Mouse (Mus musculus) spleen, adult 12 weeks (tissue): ENCODE data around the gene Psmd13.
A peak's percentile ranks its signal among the peaks of the same experiment; 100 is the strongest.

Source experiments
- DNase-seq: peaks from one replicate; pipeline ENCODE4 v3.0.0; 2022; ENCODE audit warnings: low spot score

Psmd13 gene

GRCm38 (mm10) chr7:140907131-140907530, 25.4 kb downstream of the Psmd13 start:
- DNase-seq, result no peak

- DNase-seq, result no peak
These were observed 25.9 kb downstream of the Psmd13 start for GRCm38 (mm10) chr7:140907697-140908096.

- DNase-seq, result no peak
These were observed 26.4 kb downstream of the Psmd13 start for GRCm38 (mm10) chr7:140908181-140908580.

- peak; percentile 45 for DNase-seq
These were observed 26.9 kb downstream of the Psmd13 start for GRCm38 (mm10) chr7:140908634-140909107.

GRCm38 (mm10) chr7:140912293-140912692, 30.5 kb downstream of the Psmd13 start:
- DNase-seq, result no peak

GRCm38 (mm10) chr7:140912846-140913482, 31.2 kb downstream of the Psmd13 start:
- no peak for DNase-seq

- no peak for DNase-seq
These were observed 32.4 kb downstream of the Psmd13 start for GRCm38 (mm10) chr7:140914031-140914690.

DNA sequence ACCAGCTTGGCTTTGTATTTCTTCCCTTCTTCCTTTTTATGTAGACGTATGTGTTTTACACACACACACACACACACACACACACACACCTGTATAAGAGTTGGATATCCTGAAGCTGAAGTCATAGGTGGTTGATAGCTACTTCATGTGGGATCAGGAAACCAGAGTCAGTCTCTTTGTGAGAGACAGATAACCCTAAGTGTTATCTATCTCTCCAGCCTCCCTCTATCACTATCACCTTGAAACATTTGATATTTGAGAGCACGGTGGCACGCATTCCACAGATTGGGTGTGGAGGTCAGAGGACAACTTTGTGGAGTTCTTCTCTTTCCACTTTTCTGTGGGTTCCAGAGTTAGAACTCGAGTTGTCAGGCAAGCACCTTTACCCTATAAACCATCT, 38.1 kb downstream of the Psmd13 start:
- no peak for DNase-seq

- no peak for DNase-seq
These were observed 38.8 kb downstream of the Psmd13 start, which contains the start of gene Nlrp6 for GRCm38 (mm10) chr7:140920418-140921029. TSS of gene Nlrp6 (plus strand) at chr7:140920902.

DNA sequence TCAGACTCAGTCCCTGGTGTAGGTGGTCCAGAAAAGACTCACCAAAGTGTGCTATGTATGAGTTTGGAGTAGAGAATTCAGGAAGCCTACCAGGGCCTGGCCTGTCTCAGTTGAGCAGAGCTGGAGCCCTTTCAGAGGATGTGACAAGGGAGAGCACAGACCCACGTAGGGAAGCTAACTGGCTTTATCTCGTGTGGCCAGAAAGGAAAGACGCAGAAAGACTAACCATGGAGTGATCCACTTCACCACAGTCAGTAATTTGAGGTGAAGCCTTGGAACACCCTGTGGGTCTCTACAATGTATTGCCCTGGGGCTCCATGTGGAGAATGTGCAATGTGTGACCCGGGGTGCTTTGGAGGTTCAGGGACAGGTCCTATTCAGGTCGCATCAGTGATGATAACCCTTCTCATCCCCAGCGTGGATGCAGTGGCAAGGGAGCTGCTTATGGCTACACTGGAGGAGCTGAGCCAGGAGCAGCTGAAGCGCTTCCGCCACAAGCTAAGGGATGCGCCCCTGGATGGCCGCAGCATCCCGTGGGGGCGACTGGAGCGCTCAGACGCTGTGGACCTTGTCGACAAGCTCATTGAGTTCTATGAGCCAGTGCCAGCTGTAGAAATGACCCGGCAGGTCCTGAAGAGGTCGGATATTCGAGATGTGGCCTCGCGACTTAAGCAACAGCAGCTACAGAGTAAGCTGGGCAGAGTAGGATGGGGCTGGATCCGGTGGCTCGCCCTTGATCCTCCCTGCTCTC, 39.6 kb downstream of the Psmd13 start:
- no peak for DNase-seq

DNA sequence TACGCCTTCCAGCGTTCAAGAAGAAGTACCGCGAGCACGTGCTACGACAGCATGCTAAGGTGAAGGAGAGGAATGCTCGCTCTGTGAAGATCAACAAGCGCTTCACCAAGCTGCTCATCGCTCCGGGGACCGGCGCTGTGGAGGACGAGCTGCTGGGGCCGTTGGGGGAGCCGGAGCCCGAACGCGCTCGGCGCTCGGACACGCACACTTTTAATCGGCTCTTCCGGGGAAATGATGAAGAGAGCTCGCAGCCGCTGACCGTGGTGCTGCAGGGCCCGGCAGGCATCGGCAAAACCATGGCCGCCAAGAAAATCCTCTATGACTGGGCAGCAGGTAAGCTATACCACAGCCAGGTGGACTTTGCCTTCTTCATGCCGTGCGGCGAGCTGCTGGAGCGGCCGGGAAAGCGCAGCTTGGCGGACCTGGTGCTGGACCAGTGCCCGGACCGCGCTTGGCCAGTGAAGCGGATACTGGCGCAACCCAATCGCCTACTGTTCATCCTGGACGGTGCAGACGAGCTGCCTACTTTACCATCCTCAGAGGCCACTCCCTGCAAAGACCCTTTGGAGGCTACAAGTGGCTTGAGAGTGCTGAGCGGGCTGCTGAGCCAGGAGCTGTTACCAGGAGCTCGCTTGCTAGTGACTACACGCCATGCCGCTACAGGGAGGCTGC, 40.8 kb downstream of the Psmd13 start:
- no peak for DNase-seq

DNA sequence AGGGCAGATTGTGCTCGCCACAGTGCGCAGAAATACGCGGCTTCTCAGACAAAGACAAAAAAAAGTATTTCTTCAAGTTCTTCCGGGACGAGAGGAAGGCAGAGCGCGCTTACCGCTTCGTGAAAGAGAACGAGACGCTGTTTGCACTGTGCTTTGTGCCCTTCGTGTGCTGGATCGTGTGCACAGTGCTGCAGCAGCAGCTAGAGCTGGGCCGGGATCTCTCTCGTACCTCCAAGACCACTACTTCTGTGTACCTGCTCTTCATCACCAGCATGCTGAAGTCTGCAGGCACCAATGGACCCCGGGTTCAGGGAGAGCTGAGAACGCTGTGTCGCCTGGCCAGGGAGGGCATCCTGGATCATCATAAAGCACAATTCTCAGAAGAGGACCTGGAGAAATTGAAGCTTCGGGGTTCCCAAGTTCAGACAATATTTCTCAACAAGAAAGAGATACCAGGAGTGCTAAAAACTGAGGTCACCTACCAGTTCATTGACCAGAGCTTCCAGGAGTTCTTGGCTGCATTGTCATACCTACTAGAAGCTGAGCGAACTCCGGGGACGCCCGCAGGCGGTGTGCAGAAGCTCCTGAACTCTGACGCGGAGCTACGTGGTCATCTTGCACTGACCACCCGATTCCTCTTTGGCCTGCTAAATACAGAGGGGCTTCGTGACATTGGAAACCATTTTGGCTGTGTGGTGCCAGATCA, 41.5 kb downstream of the Psmd13 start:
- DNase-seq, result no peak

- no peak for DNase-seq
These were observed 45.4 kb downstream of the Psmd13 start for GRCm38 (mm10) chr7:140927181-140927580.

GRCm38 (mm10) chr7:140938436-140938835, 56.7 kb downstream of the Psmd13 start:
- no peak for DNase-seq

DNA sequence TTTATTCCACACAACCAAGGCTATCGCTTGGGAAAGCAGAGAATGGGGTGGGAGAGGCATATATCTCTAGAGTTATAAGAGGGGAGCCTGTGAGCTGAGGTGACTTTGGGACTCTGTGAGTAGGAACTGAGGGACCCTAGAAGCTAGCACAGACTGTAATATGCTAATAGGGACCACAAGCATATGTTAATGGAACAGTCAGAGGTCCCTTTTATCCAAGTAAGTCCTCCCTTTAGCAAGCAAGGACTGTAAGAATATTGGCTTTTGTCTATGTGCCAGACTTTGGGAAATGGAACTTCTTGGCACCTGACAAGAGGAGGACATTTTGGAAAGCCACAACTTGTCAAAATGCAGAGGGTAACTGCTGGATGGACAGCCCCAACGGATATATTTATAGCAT, 57.1 kb downstream of the Psmd13 start:
- no peak for DNase-seq

DNA sequence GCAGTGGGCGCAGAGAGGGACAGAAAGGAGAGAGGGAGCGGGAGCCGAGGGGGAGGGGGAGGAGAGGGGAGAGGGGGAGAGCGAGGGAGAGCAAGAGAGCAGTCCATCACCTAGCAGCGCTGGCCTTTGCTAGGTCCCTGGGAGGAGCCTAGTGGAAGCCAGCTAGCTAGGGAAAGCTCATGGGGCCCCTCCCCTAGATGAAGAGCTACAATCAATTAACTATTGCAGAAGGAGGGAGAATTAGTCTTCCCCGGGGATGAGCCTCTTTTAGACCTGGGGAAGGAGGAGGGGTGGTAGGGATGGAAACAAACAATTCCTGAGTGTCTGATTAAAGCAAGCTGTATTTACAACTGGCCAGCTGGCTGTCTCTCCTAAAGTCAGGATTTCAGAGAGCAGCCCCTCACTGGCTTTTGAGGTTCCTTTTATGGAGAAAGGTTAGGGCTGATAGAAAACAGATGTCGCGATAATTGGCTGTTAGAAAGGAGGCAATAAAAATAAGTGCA, 58.0 kb downstream of the Psmd13 start:
- no peak for DNase-seq

DNA sequence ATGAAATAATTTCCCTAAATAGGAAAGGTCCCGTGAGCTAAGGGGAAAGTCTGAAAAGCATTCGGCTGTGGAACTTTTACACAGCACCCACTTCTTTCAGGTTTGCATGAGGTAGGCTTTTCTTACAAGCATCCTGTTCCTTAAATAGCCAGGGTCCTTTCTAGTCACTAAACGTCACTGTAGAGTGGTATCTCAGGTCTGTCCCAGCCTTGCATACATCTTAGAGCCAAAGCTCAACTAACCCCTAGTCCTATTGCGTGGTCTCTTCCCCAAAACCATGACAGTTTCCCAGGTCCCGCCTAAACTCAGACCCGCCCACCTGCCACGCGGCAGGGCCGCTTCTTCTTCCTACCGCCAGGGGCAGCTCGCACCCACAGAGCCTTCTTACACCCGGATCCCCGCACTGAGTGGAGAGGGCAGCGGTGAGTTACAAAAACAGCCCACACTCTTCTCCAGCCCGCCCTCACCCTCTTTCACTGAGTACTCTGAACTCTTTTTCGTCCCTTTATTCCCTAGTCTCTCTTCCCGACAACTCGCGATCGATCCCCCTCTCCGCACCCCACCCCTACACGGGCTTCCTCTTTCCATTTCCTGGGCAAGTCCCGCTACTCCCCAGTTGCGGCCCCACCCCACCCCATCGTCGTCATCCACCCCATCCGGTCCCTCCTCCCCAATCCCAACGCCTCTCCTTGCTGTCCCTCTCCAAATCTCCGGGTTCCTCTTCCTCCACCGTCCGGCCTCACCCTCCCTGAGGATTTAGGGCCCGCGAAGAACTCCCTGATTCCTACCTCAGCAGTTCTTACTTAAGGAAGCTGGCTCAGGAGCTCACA, 59.7 kb downstream of the Psmd13 start, which contains the start of gene Pgghg:
Gene Pgghg, plus strand, starts transcription at position 170 of the 830 bp plus-strand sequence.
- peak; percentile 72 for DNase-seq

DNA sequence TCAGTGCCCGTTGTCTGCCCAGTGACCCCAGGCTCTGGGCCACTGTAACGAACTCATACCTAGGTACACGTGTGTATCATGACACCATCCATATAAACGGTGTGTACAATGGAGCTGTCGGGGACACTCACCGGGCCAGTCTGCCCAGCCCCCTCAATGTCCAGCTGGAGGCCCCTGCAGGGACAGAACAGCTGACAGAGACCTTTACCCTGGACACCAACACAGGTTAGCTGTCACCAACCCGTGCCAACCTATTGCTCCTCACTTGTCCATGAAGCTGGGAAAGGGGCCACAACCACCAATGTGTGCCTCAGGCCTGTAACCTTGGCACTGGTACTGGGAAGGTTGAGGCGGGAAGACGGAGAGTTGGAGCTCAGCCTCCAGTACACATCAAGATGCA, 60.6 kb downstream of the Psmd13 start:
- no peak for DNase-seq

DNA sequence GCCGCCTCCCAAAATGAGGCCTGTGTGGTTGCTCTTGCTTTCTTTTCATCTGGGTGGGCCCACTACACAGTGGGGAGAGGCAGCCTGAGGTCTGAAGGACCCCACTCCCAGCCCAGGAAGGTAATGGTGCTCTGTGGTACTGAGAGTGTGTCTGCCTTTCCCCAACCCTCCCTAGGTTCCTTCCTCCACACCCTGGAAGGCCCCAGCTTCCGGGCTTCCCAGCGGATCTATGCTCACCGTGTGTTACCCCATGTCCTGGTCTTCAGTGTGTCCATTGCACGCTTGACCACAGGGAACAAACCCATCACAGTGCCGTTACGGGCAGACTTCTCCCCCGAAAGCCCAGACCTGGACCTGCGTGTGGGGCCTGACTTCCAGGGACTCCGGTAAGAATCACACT, 61.0 kb downstream of the Psmd13 start:
- DNase-seq, result no peak

DNA sequence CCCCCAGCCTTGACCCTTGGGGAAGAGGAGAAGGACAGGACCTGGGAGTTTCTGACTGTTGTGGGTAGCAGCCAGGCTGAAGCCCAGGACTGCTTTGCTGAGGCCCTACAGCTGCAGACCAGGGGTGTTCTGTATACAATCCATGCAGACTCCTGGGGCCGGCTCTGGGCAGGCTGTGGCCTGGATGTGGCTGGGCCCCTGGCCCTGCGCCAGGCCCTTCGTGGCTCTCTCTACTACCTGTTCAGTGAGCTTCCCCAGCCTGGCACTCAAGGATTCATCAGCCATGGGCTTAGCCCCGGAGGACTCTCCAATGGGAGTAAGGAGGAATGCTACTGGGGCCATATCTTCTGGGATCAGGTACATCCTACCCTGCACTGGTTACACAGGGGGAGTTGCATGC, 61.6 kb downstream of the Psmd13 start:
- no peak for DNase-seq
